Mouse (Mus musculus) macrophage (primary cell): ENCODE measurements around the gene Dbf4. TPM values are rescaled to one million over a fixed set of nuclear protein-coding genes. Genes with fewer than 3 reads are reported as not detected.

Experiments
- H3K27ac ChIP-seq: fragments of 350-480 bp; formaldehyde crosslinking; 2 replicates; pipeline ENCODE4 v1.9.0; 2021
- H3K36me3 ChIP-seq: fragments of 350-480 bp; formaldehyde crosslinking; 2 replicates; pipeline ENCODE4 v1.9.0; 2021; ENCODE audit errors: inconsistent target
- H3K4me3 ChIP-seq: fragments of 350-480 bp; formaldehyde crosslinking; 2 replicates; pipeline ENCODE4 v1.9.0; 2021; ENCODE audit errors: inconsistent target
- H3K79me2 ChIP-seq: fragments of 350-480 bp; formaldehyde crosslinking; 2 replicates; pipeline ENCODE4 v1.9.0; 2021; ENCODE audit errors: inconsistent target
- WGBS: methylation state at CpG from one replicate; pipeline ENCODE4 v1.1.7; 2026; ENCODE audit warnings: inconsistent platforms; ENCODE audit not compliant: missing documents; 5-methylcytosine and 5-hydroxymethylcytosine counted together
- polyA plus RNA-seq: library from polyadenylated mRNA; stranded (reverse); fragments of 250-400 nt; gene quantifications from 3 replicates; pipeline ENCODE4 v1.2.4, GENCODE M21; 2018; ENCODE audit warnings: inconsistent platforms

The Dbf4 gene
- polyA plus RNA-seq, 1 experiment from 2014 or later = 21.0 TPM

- 95% methylated on average over 1 of the region's 1 CpGs for WGBS
- peaks cover 19% of the 10 kb centered on the region for H3K36me3 ChIP-seq
Observed at GRCm38 (mm10) chr5:8393891-8394583, 28.5 kb downstream of the Dbf4 start.

GRCm38 (mm10) chr5:8374297-8374906 is 48.1 kb downstream of the Dbf4 start:
- WGBS = 93% methylated on average over 5 of the region's 5 CpGs
- Histone ChIP-seq H3K27ac (no peak overlapping the region), H3K36me3 (no peaks in the 10 kb centered on the region), H3K4me3 (no peak overlapping the region), H3K79me2 (no peaks in the 10 kb centered on the region)

More at GRCm38 (mm10) chr5:8393891-8394583, 28.5 kb downstream of the Dbf4 start:
- no peak overlapping the region for H3K27ac ChIP-seq
- no peaks in the 10 kb centered on the region for H3K79me2 ChIP-seq
- no peak overlapping the region for H3K4me3 ChIP-seq

- Histone ChIP-seq H3K36me3 (no peaks in the 10 kb centered on the region), H3K4me3 (no peak overlapping the region), H3K27ac (no peak overlapping the region), H3K79me2 (no peaks in the 10 kb centered on the region)
- 73% methylated on average over 4 of the region's 4 CpGs for WGBS
Observed at GRCm38 (mm10) chr5:8373415-8373814, 49.1 kb downstream of the Dbf4 start.

GRCm38 (mm10) chr5:8368781-8369180 is 53.7 kb downstream of the Dbf4 start:
- no peak overlapping the region for H3K4me3 ChIP-seq
- H3K79me2 ChIP-seq = no peaks in the 10 kb centered on the region
- H3K27ac ChIP-seq = no peak overlapping the region
- 96% methylated on average over 5 of the region's 5 CpGs for WGBS
- no peaks in the 10 kb centered on the region for H3K36me3 ChIP-seq

- WGBS = 73% methylated on average over 7 of the region's 7 CpGs
- no peak overlapping the region for H3K27ac ChIP-seq
Observed at GRCm38 (mm10) chr5:8368328-8368692, 54.2 kb downstream of the Dbf4 start.

GRCm38 (mm10) chr5:8367614-8368327 is 54.7 kb downstream of the Dbf4 start, which contains the start of gene Adam22:
Gene Adam22, minus strand, starts transcription at chr5:8368160.
- WGBS = under 1% methylated on average over 45 of the region's 55 CpGs
- H3K79me2 ChIP-seq = no peaks in the 10 kb centered on the region
- peak within 1 kb of the TSS; percentile 18; the same call in 1 of the 2 replicates for H3K4me3 ChIP-seq
- H3K36me3 ChIP-seq = no peaks in the 10 kb centered on the region
- no peak within 1 kb of the TSS for H3K27ac ChIP-seq

More at GRCm38 (mm10) chr5:8368328-8368692, 54.2 kb downstream of the Dbf4 start:
- Histone ChIP-seq H3K36me3 (no peaks in the 10 kb centered on the region), H3K4me3 (no peak overlapping the region), H3K79me2 (no peaks in the 10 kb centered on the region)

GRCm38 (mm10) chr5:8366771-8367613 is 55.5 kb downstream of the Dbf4 start:
- WGBS = 15% methylated on average over 24 of the region's 25 CpGs
- peak overlapping the region; percentile 18; the same call in 1 of the 2 replicates for H3K4me3 ChIP-seq

GRCm38 (mm10) chr5:8362361-8362760 is 60.2 kb downstream of the Dbf4 start:
- no peak overlapping the region for H3K27ac ChIP-seq
- 80% methylated on average over 1 of the region's 1 CpGs for WGBS
- no peaks in the 10 kb centered on the region for H3K79me2 ChIP-seq
- no peaks in the 10 kb centered on the region for H3K36me3 ChIP-seq
- H3K4me3 ChIP-seq = no peak overlapping the region

More at GRCm38 (mm10) chr5:8366771-8367613, 55.5 kb downstream of the Dbf4 start:
- no peaks in the 10 kb centered on the region for H3K36me3 ChIP-seq
- no peak overlapping the region for H3K27ac ChIP-seq
- H3K79me2 ChIP-seq = no peaks in the 10 kb centered on the region

- 30% methylated on average over 8 of the region's 8 CpGs for WGBS
- H3K4me3 ChIP-seq = no peak overlapping the region
Observed at GRCm38 (mm10) chr5:8357677-8358076, 64.8 kb downstream of the Dbf4 start.

GRCm38 (mm10) chr5:8356885-8357651 is 65.4 kb downstream of the Dbf4 start:
- no peaks in the 10 kb centered on the region for H3K79me2 ChIP-seq
- peak overlapping the region; percentile 70 for H3K27ac ChIP-seq
- H3K4me3 ChIP-seq = no peak overlapping the region
- WGBS = 13% methylated on average over 13 of the region's 13 CpGs
- no peaks in the 10 kb centered on the region for H3K36me3 ChIP-seq

More at GRCm38 (mm10) chr5:8357677-8358076, 64.8 kb downstream of the Dbf4 start:
- H3K79me2 ChIP-seq = no peaks in the 10 kb centered on the region
- no peaks in the 10 kb centered on the region for H3K36me3 ChIP-seq
- H3K27ac ChIP-seq = peak overlapping the region; percentile 70

- Histone ChIP-seq H3K27ac (peak overlapping the region; percentile 70), H3K4me3 (no peak overlapping the region), H3K79me2 (no peaks in the 10 kb centered on the region), H3K36me3 (no peaks in the 10 kb centered on the region)
- WGBS = 81% methylated on average over 2 of the region's 2 CpGs
Observed at GRCm38 (mm10) chr5:8356326-8356725, 66.2 kb downstream of the Dbf4 start.

- H3K36me3 ChIP-seq = no peaks in the 10 kb centered on the region
- H3K79me2 ChIP-seq = no peaks in the 10 kb centered on the region
- H3K27ac ChIP-seq = no peak overlapping the region
- no peak overlapping the region for H3K4me3 ChIP-seq
- 24% methylated on average over 10 of the region's 10 CpGs for WGBS
Observed at GRCm38 (mm10) chr5:8349557-8349956, 73.0 kb downstream of the Dbf4 start.
